Mouse (Mus musculus) heart, embryonic 14.5 days (tissue): ENCODE measurements around the gene Dagla. TPM values are rescaled to one million over a fixed set of nuclear protein-coding genes. Genes with fewer than 3 reads are reported as not detected.
A peak's percentile ranks its signal among the peaks of the same experiment; 100 is the strongest.

Experiments
- ATAC-seq: fragments of 200-750 bp; cut with Nextera tagmentation; 2 replicates; pipeline ENCODE4 v1.8.0; 2017; ENCODE audit warnings: low read depth, moderate TSS enrichment; ENCODE audit not compliant: insufficient number of reproducible peaks, insufficient read depth, low FRiP score
- H3K27ac ChIP-seq, 2 experiments: fragments of 200-500 bp in 1 of 2; fragments of 300-500 bp in 1 of 2; sonication (generic) in 1 of 2; replicated peaks in 1 of 2; 2 replicates each; pipeline ENCODE4 v1.5.1; 2012 to 2014; ENCODE audit warnings: low read depth in 2 of 2, low read length in 2 of 2, control low read depth in 1 of 2, mild to moderate bottlenecking in 1 of 2, mixed read lengths in 1 of 2; ENCODE audit not compliant: control insufficient read depth in 1 of 2, insufficient read depth in 1 of 2
- H3K27me3 ChIP-seq: fragments of 300-500 bp; sonication (generic); 2 replicates; pipeline ENCODE4 v1.6.1; 2014; ENCODE audit warnings: mild to moderate bottlenecking, low read length, control low read depth; ENCODE audit not compliant: control insufficient read depth, insufficient read depth
- H3K36me3 ChIP-seq: fragments of 300-500 bp; sonication (generic); 2 replicates; pipeline ENCODE4 v1.6.1; 2014; ENCODE audit warnings: mild to moderate bottlenecking, control low read depth, low read length, mixed read lengths; ENCODE audit not compliant: control insufficient read depth, insufficient read depth
- H3K4me1 ChIP-seq, 2 experiments: fragments of 200-500 bp in 1 of 2; fragments of 300-500 bp in 1 of 2; sonication (generic) in 1 of 2; 2 replicates each; pipeline ENCODE4 v1.6.1; 2012 to 2014; ENCODE audit warnings: low read length in 2 of 2, control low read depth in 1 of 2, mixed read lengths in 1 of 2; ENCODE audit not compliant: control insufficient read depth in 2 of 2, insufficient read depth in 2 of 2
- H3K4me2 ChIP-seq: fragments of 300-500 bp; sonication (generic); 2 replicates; pipeline ENCODE4 v1.6.1; 2014; ENCODE audit warnings: mild to moderate bottlenecking, low read length
- H3K4me3 ChIP-seq, 2 experiments: fragments of 200-500 bp in 1 of 2; fragments of 300-500 bp in 1 of 2; sonication (generic) in 1 of 2; 2 replicates each; pipeline ENCODE4 v1.5.1; 2012 to 2014; ENCODE audit warnings: low read length in 2 of 2, mild to moderate bottlenecking in 2 of 2, control low read depth in 1 of 2, low read depth in 1 of 2, moderate library complexity in 1 of 2; ENCODE audit not compliant: control insufficient read depth in 1 of 2, insufficient read depth in 1 of 2
- H3K9ac ChIP-seq: fragments of 300-500 bp; sonication (generic); 2 replicates; pipeline ENCODE4 v1.6.1; 2014; ENCODE audit warnings: mild to moderate bottlenecking, low read length
- H3K9me3 ChIP-seq: fragments of 300-500 bp; sonication (generic); 2 replicates; pipeline ENCODE4 v1.6.1; 2016; ENCODE audit warnings: low read length, control low read depth; ENCODE audit not compliant: control insufficient read depth
- WGBS: fragments of 180-500 bp; shearing (Covaris S2); extraction: QIAGEN DNeasy Blood & Tissue Kit; methylation state at CpG from one replicate; pipeline ENCODE4 v1.1.7; 2014; 5-methylcytosine and 5-hydroxymethylcytosine counted together
- polyA plus RNA-seq: library from polyadenylated mRNA; unstranded; fragments of >200 nt; fragmentation: Nextera tagmentation; extraction: Ambion mirVana; gene quantifications from 2 replicates; pipeline ENCODE4 v1.2.1, GENCODE M21; 2014

Dagla gene
- polyA plus RNA-seq, 1 experiment from 2014 or later: 0.82 TPM

DNA sequence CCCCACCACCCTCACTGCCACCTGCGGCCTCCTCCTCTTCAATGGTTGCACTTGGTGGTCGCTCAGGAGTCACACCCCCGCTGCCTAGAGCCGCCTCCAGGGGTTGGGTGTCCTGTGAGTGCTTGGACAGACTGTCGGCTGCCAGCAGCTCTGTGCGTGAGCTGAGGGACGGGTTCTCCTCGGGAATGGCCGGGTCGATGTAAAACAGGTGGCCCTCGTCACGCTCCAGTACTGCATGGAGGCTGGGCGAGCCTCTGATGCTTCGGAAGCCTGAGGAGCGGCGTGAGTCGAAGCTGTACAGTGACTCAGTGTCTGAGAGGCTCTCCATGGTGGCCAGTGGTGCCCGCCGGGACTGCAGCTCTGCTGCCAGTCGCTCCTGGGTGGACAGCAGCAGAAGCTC is 56.5 kb downstream of the Dagla start:
- Histone ChIP-seq H3K9ac (no peak overlapping the region), H3K27me3 (peaks cover 15% of the 10 kb centered on the region), H3K36me3 (no peaks in the 10 kb centered on the region), H3K4me1 (peaks cover 15 to 16% of the 10 kb centered on the region in 2 experiments), H3K27ac (no peak overlapping the region), H3K9me3 (no peaks in the 10 kb centered on the region), H3K4me2 (peak overlapping the region; percentile 36), H3K4me3 (no peak overlapping the region)
- no peak for ATAC-seq
- 24% methylated on average over 20 of the region's 20 CpGs for WGBS

DNA sequence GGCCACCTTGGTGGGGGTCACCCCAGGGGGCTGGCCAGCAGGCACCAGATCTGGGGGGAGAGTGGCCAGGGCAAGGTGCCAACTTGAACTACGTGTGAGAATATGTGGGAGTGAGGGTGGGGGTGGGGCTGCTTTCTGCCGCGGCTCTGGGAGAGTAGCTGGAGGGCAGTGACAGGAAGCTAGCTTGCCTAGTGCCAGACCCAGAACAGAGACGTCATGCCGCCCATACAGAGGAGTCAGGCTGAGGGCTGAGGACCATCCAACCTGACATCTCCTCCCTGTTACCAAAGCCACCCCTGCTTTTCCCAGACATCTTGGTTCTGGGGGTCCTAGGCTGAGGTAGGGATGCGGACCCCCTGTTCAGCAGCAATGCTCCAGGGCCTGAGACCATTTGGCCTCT is 57.5 kb downstream of the Dagla start:
- 17% methylated on average over 6 of the region's 6 CpGs for WGBS
- Histone ChIP-seq H3K9ac (0 out of 2 replicates have a peak overlapping the region, but pooled peaks have one; percentile 25), H3K27me3 (peaks cover 15% of the 10 kb centered on the region), H3K4me2 (no peak overlapping the region), H3K36me3 (no peaks in the 10 kb centered on the region), H3K4me1 (peaks cover 15 to 16% of the 10 kb centered on the region in 2 experiments), H3K4me3 (no peak overlapping the region), H3K27ac (no peak overlapping the region), H3K9me3 (no peaks in the 10 kb centered on the region)
- ATAC-seq: no peak

DNA sequence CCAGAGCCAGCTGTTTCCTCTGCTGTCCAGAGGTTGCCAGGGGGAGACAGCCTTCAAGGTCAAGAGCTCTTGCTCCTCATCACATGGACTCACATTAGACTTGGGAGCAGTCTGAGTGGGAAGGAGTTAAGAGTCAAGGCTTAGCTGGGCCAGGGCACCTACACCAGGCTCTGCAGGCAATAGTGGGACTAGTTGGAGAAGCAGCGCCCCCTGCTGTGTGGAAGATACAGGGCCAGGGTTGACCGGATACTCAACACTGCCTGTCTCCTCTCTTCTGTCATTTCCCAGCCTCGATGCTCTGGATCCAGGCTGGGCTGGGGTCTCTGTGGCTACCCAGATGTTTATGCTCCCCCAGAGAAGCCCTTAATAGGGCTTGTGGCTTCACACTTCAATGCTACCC is 60.5 kb downstream of the Dagla start:
- Histone ChIP-seq H3K9ac (no peak overlapping the region), H3K4me1 (peaks cover 16 to 18% of the 10 kb centered on the region in 2 experiments), H3K4me3 (no peak overlapping the region), H3K27ac (no peak overlapping the region), H3K27me3 (peaks cover 20% of the 10 kb centered on the region; the same call in 1 of the 2 replicates), H3K36me3 (no peaks in the 10 kb centered on the region), H3K4me2 (no peak overlapping the region), H3K9me3 (no peaks in the 10 kb centered on the region)
- ATAC-seq: no peak
- WGBS: 3% methylated on average over 3 of the region's 3 CpGs

DNA sequence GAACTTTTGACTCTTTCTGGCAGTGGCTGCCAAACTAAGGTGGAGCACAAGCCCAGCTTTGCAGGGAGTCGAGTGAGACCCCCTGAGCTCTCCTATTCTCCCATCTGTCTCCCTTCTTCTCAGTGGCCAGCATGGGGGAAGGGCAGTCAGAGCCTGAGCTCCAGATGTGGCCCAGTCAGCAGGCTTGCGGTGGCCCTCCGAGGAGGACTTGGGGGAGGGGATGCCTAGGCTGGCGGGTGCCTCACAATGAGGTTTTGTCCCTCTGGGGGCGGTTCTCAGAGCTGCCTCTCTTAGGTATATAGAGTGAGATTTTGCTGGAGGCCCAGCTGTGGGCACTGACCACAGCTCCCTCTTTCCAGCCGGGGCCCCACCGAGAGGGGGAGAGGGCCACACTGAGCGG is 61.8 kb downstream of the Dagla start:
- Histone ChIP-seq H3K4me1 (peaks cover 11 to 15% of the 10 kb centered on the region in 2 experiments), H3K4me2 (no peak overlapping the region), H3K27me3 (peaks cover 14% of the 10 kb centered on the region; the same call in 1 of the 2 replicates), H3K36me3 (no peaks in the 10 kb centered on the region), H3K9me3 (no peaks in the 10 kb centered on the region), H3K4me3 (no peak overlapping the region), H3K9ac (no peak overlapping the region), H3K27ac (no peak overlapping the region)
- WGBS: 29% methylated on average over 8 of the region's 8 CpGs
- ATAC-seq: no peak

DNA sequence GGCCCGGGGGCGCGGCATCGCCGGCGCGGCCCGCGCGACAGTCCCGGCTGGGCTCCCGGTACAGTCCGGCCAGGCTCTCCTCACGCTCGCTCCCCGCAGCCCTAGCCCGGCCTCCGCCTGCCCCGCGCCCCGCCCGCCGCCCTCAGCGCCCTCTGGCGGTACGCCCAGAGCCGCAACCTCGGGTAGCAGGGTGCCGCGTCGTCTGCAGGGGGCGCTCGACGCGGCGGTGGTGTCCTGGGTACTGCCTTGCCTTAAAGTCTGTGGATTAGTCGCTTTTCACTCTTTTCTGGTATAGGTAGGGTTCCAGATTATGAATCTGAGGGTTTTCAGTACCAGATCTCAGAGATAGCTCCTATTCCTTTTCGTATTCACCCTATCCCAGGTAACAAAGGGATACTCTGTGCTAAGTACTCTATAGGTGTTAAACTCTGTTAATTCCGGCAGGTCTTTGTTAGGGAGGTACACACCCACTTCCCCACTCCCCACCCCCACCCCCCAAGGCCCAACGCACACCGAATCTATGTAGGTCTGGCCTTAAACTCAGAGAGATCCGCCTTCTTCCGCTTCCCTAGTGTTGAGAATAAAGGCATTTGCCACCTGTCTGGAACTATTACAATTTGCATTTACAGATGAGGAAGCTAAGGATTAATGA is 63.9 kb downstream of the Dagla start, which contains the start of gene Myrf:
TSS of gene Myrf (minus strand) at position 95 of the 652 bp plus-strand sequence.
- peak within 1 kb of the TSS; percentile 51 to 67 for H3K4me3 ChIP-seq
- H3K9ac ChIP-seq: peak within 1 kb of the TSS; percentile 71
- WGBS: 7% methylated on average over 43 of the region's 43 CpGs
- no peaks in the 10 kb centered on the region for H3K9me3 ChIP-seq
- H3K36me3 ChIP-seq: no peaks in the 10 kb centered on the region
- peak; percentile 62 for ATAC-seq
- H3K27ac ChIP-seq: peak within 1 kb of the TSS; percentile 27 to 47; a peak in 2 of 4 replicates
- peaks cover 14% of the 10 kb centered on the region; the same call in 1 of the 2 replicates for H3K27me3 ChIP-seq
- H3K4me2 ChIP-seq: peak within 1 kb of the TSS; percentile 82
- peaks cover 0 to 5% of the 10 kb centered on the region in 2 experiments; a peak in 1 of 4 replicates for H3K4me1 ChIP-seq

DNA sequence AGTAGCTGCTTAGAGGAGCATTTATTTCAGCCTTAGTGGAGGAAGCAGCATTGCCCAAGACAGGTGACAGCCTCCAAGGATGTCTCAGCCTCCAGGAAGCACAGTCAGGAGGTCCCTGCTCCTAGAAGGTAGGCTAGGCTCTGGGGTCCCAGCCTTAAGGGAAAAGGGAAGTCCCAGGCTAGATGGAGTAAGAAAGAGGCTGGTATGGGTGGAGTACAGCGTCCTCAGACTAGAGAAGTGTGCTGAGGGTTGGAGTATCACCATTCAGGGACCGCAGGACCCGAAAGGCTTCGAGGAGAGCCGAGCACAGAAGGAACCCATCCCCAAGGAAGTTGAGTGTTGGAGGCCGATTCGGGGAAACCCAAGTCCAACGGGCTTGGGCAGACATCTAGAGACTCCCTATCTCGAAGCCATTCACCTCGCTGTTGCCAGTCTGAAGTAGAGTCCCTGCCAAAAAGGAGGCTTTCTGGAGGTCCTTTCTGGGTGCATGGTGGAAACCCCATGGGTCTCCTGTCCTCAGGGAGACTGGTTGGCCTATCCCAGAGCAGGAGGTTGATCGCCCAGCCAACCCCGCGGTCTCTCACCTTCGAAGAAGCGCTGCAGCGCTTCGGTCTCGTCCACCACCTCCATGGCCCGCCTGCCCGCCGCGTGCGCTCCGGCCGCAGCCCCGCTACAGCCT is 64.6 kb downstream of the Dagla start:
- Histone ChIP-seq H3K9me3 (no peaks in the 10 kb centered on the region), H3K4me1 (peaks cover 0 to 5% of the 10 kb centered on the region in 2 experiments; a peak in 1 of 4 replicates), H3K9ac (peak overlapping the region; percentile 71), H3K27me3 (peaks cover 14% of the 10 kb centered on the region; the same call in 1 of the 2 replicates), H3K4me2 (peak overlapping the region; percentile 82), H3K4me3 (peak overlapping the region; percentile 51 to 67), H3K27ac (peak overlapping the region; percentile 27 to 47; a peak in 2 of 4 replicates), H3K36me3 (no peaks in the 10 kb centered on the region)
- WGBS: 2% methylated on average over 26 of the region's 26 CpGs
- ATAC-seq: no peak

DNA sequence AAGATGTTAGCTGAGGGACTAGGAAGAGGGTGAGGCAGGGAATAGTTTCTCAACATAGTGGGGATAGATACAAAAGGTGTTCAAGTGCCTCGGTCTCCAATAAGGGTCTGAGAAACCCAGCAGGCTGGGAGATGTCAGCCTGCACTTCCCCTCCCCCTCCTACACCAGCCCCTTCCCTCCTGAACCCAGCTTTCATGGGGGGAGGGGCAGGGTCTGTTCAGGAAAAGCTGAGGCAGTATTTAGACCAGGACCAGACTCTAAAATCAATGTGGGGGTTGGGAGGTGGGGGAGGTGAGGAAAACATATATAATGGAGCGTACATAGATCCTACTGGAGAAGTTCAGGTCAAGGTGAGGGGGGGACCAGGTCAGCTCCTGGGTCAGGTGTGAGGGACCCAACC is 65.3 kb downstream of the Dagla start:
- H3K27ac ChIP-seq: peak overlapping the region; percentile 30 to 40; a peak in 1 of 4 replicates
- H3K36me3 ChIP-seq: no peaks in the 10 kb centered on the region
- H3K9ac ChIP-seq: peak overlapping the region; percentile 71; the same call in 1 of the 2 replicates

More for the DNA sequence above, 65.3 kb downstream of the Dagla start:
- WGBS: 39% methylated on average over 2 of the region's 2 CpGs
- Histone ChIP-seq H3K4me2 (peak overlapping the region; percentile 82), H3K4me3 (peak overlapping the region; percentile 51 to 67; a peak in 3 of 4 replicates), H3K4me1 (peaks cover 0 to 5% of the 10 kb centered on the region in 2 experiments; a peak in 1 of 4 replicates), H3K27me3 (peaks cover 14% of the 10 kb centered on the region; the same call in 1 of the 2 replicates), H3K9me3 (no peaks in the 10 kb centered on the region)
- ATAC-seq: no peak
